Mouse (Mus musculus): Measurements from ENCODE around the gene Pth2.

GRCm38 (mm10) chr7:45189600-45189999 is 8.8 kb downstream of the Pth2 start:
- no peak for TF ChIP-seq GATA1 (IDR thresholded peaks at IDR 0.05; ENCODE audit: borderline replicate concordance, low read length)
- TF ChIP-seq CTCF (IDR thresholded peaks at IDR 0.05; ENCODE audit: low read depth, low read length), result no peak
- no peak for TF ChIP-seq GATA2 (IDR thresholded peaks at IDR 0.05; ENCODE audit: borderline replicate concordance, low read depth, low read length)
- TF ChIP-seq POLR2AphosphoS5 (IDR thresholded peaks at IDR 0.05; ENCODE audit: insufficient replicate concordance, low read depth, low read length), result no peak

Data from G1E (cell line).